Mouse (Mus musculus) thymus, postnatal 0 days (tissue): ENCODE data around the gene Tomm40. TPM values are rescaled to one million over a fixed set of nuclear protein-coding genes. Genes with fewer than 3 reads are reported as not detected.
A peak's percentile ranks its signal among the peaks of the same experiment; 100 is the strongest.

ENCODE experiments used
- DNase-seq: peaks from one replicate; pipeline ENCODE4 v3.0.0-alpha.2; 2015; ENCODE audit warnings: low spot score
- polyA plus RNA-seq: library from polyadenylated mRNA; unstranded; fragments of >200 nt; fragmentation: Nextera tagmentation; extraction: Ambion mirVana; gene quantifications from 2 replicates; pipeline ENCODE4 v1.2.1, GENCODE M21; 2015

The Tomm40 gene
- polyA plus RNA-seq, 1 experiment from 2014 or later: 140 TPM

- DNase-seq: no peak
These were observed 4.6 kb downstream of the Tomm40 start for GRCm38 (mm10) chr7:19710650-19711049.

- no peak for DNase-seq
These were observed 10.0 kb downstream of the Tomm40 start for GRCm38 (mm10) chr7:19705271-19705670.

GRCm38 (mm10) chr7:19704475-19704874 lies 10.8 kb downstream of the Tomm40 start:
- DNase-seq: no peak

GRCm38 (mm10) chr7:19702859-19703555 lies 12.2 kb downstream of the Tomm40 start:
- no peak for DNase-seq

- peak; percentile 67 for DNase-seq
These were observed 14.0 kb downstream of the Tomm40 start for GRCm38 (mm10) chr7:19701069-19701761.

GRCm38 (mm10) chr7:19700299-19701068 lies 14.8 kb downstream of the Tomm40 start:
- peak; percentile 66 for DNase-seq

GRCm38 (mm10) chr7:19699827-19700148 lies 15.4 kb downstream of the Tomm40 start:
- DNase-seq: no peak

GRCm38 (mm10) chr7:19698907-19699826 lies 16.1 kb downstream of the Tomm40 start, which contains the start of gene Apoe:
Gene Apoe, minus strand, starts transcription at chr7:19699188.
- DNase-seq: peak; percentile 69

GRCm38 (mm10) chr7:19697949-19698906 lies 17.0 kb downstream of the Tomm40 start:
- DNase-seq: no peak

- DNase-seq: no peak
These were observed 18.8 kb downstream of the Tomm40 start for GRCm38 (mm10) chr7:19696336-19696873.

- DNase-seq: no peak
These were observed 19.4 kb downstream of the Tomm40 start for GRCm38 (mm10) chr7:19695881-19696280.

- DNase-seq: no peak
These were observed 20.0 kb downstream of the Tomm40 start for GRCm38 (mm10) chr7:19695213-19695594.

- no peak for DNase-seq
These were observed 20.7 kb downstream of the Tomm40 start for GRCm38 (mm10) chr7:19694336-19695212.

- DNase-seq: no peak
These were observed 21.8 kb downstream of the Tomm40 start for GRCm38 (mm10) chr7:19693421-19693820.

GRCm38 (mm10) chr7:19691873-19692865 lies 23.1 kb downstream of the Tomm40 start, which contains the start of gene Apoc1:
Gene Apoc1, minus strand, starts transcription at chr7:19692660.
- no peak for DNase-seq

GRCm38 (mm10) chr7:19691434-19691833 lies 23.8 kb downstream of the Tomm40 start:
- DNase-seq: no peak

- DNase-seq: no peak
These were observed 24.4 kb downstream of the Tomm40 start for GRCm38 (mm10) chr7:19690845-19691244.
